Mouse (Mus musculus): ENCODE results near the gene Hipk2.

Hipk2 gene

DNA sequence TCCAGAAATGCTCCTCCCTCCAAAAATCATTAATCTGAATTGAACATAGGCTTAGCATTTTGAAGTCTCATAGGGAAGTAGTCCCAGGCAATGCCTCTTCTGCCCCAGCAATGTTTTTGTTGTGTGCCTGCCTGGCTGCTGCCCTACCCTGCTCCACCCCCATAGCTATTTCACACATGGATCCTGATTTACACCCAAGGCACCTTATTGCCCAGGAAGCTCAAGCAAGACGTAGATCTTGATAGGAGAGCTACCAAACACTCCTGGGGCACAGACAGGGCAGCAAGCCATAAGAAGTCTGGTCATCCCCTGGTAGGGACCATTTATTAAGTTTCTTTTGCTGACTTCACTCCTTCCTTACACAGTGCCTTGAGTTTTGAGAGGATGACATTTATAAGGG lies 88.8 kb downstream of the Hipk2 start:
- DNase-seq: no peak

DNA sequence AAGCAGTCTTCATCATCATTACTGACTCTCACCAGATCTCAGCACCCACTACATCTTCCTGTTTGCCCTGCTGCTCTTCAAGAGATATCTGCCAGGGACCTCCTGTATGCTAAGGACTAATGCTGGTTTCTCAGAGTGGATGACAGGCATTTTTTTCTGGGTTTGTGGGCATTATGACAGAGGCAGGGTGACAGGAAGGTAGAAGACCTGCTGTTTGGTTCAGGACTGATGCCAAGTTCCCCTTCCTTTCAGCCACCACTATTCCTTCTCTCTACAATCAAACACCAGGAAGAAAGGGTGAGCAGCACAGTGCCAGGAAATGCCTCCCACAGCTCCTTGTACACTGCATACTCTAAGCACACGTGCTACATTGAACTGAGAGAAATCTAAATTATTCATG lies 90.2 kb downstream of the Hipk2 start:
- peak; percentile 22 to 48 for DNase-seq

DNA sequence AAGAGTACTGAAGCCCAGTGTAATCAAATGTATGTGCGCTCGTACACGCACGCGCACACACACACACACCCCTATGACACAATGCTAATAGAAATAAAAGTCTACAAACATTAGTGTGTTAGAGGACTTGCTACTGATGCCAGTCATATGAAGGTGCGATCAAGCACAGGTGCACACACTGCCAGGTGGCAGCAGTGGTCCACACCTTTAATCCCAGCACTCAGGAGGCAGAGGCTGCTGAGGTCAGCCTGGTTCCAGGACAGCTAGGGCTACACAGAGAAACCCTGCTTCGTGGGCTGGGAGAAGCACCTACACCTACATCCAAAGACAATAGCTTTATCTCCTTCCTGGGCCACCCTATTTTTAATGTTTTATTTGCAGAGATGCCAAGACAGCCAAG lies 96.6 kb downstream of the Hipk2 start:
- DNase-seq: no peak

- no peak for DNase-seq
These were observed 97.1 kb downstream of the Hipk2 start for GRCm38 (mm10) chr6:38778887-38779286.

GRCm38 (mm10) chr6:38776000-38776584 lies 99.9 kb downstream of the Hipk2 start:
- peak; percentile 32 to 34 for DNase-seq

GRCm38 (mm10) chr6:38772836-38773518 lies 103.0 kb downstream of the Hipk2 start:
- no peak for DNase-seq

GRCm38 (mm10) chr6:38771061-38771667 lies 104.8 kb downstream of the Hipk2 start:
- no peak for DNase-seq

GRCm38 (mm10) chr6:38769627-38770026 lies 106.3 kb downstream of the Hipk2 start:
- DNase-seq: no peak

- no peak for DNase-seq
These were observed 113.2 kb downstream of the Hipk2 start for GRCm38 (mm10) chr6:38762588-38763265.

- no peak for DNase-seq
These were observed 114.0 kb downstream of the Hipk2 start for GRCm38 (mm10) chr6:38762006-38762405.

DNA sequence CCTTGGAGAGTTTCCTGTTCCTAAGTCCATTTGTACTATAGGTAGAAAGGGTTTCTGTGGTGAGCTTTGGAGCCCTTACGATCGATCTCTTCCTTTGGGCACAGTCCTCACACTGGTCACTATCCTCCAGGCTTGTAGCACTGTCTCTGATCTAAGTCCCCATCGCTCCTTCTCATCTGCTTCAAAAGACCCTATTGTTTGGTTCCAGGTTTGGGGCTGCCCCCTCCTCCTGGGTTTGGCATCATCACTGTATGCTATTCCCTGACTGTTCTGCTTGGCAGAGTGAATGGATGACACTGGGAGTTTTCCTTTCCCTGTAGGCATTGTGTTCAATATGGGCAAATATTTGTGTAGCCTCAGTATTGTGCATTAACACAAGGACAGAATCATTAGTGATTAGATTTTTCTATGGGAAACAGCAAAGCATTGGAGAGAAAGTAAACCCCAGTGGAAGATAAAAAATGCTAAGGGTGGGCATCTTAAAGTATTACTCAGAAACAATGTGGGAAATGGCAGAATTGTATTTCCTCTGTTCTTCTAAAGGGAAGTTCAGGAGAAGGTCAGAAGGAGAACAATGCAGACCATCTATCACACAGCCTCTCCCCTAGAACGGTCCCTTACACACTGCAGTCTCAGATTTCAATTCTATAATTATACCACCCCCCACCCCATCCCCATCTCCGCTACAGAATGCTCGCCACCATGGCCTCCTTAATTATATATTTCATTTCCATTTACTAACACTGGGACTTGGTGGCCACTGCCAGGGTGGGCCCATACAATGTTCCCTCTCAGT lies 114.9 kb downstream of the Hipk2 start:
- DNase-seq: no peak

GRCm38 (mm10) chr6:38759922-38760620 lies 115.9 kb downstream of the Hipk2 start:
- DNase-seq: no peak

DNA sequence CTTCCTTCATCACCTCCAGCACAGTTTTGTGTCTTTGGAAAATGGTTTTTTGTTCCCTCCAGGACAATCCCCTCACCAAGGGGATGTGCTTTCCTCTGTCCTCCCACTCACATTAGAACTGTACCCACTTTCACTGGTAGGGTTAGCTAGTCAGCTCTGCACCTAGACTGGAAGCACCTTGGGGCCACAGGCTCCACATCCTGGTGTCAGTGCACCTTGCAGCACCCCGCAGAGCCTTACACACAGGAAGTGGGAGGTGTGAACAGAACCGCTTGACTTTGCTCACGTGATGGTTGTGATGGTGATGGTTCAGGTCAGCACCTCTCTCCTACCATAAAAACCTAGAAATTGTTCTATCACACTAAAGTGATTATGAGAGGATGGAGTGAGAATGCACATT lies 116.8 kb downstream of the Hipk2 start:
- DNase-seq: no peak

- DNase-seq: no peak
These were observed 118.4 kb downstream of the Hipk2 start for GRCm38 (mm10) chr6:38757597-38757996.

DNA sequence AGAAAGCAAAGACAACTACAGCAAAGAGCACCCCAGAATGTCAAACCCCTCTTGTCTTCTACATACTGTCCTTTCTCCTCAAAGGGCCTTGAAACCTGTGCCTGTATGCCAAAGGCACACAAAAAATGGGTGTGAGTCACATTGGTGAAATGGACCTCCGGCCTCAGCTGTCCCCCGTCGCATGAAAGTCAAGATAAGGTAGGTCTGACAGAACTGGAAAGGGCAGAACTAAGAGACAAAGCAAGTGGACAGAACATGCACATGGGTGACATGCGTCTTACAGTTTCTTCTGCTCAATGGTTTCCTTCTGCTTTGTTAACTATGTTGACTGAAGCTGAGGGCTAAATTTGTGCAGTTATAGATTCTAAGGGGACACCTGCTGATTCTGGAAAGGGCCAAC lies 119.0 kb downstream of the Hipk2 start:
- no peak for DNase-seq

DNA sequence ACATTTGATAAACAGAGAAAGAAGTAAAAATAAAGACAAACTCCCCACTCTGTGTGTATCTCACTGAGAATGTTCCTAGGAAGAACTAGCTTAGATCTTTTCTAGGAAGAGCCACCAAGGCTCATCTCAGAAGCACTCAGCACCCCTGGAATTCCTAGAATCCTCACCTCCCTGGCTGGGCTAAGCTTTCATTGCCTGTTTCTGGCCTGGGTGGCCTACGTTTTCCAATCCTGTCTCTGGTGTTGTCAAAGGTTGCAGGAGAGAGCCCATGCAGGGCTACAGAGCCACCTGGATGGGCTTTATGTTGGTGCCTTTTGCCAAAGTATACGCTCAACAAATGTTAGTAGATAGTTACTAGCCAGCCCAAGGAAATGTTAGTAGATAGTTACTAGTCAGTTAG lies 120.0 kb downstream of the Hipk2 start:
- no peak for DNase-seq

DNA sequence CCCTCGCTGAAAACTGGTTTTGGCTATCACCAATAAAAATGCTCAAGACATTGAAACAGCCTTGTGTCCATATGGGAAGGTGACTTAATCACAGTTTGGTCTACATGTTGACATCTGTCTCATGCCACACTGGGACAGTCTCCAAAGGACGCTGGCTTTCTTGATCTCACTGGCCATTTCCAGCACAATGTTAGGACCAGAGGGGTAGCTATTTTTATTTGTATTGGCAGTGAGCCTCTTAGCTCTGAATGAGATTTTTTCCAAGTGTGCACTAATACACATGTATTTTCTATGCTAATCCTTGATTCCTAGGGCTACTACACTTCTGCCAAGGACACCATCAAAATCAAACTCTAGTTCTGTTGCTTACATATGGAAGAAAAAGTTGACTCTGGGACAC lies 120.8 kb downstream of the Hipk2 start:
- no peak for DNase-seq

DNA sequence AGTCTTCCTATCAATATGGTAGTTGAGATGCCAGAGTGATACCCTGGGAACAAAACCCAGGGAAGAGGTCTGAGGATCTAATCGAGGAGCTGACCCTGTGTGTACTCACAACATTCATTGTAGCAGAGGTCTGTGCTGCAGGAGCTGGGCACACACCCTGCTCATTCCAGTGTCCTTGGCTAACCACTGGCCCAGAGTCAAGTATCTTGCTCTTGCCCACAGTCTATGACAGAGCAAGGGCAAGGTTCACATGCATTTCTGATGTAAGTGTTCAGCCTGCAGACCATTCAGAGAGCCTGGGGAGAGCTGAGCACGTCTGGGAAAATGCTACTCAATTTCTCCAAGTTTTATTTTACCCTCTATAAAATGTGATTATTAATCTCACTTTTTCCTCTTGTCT lies 122.2 kb downstream of the Hipk2 start:
- no peak for DNase-seq

DNA sequence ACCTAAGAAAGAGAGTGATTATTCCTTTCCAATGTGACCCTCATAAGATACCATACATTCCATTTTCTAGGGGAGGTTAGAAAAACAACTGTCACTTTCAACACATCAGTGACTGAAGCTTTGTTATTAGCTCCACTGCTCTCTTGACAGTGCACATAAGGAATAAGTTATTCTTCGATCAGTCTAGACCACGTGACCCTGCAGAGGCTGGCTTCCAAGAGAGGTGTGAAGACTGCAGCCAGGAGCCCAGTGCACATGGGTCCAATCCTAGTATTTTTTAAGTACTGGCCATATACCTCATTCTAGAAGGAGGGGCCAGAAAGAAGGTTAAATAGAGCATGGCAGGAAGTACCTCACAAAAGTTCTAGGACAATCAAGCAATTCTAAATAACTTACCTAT lies 122.9 kb downstream of the Hipk2 start:
- DNase-seq: no peak

GRCm38 (mm10) chr6:38752495-38752894 lies 123.5 kb downstream of the Hipk2 start:
- peak in 1 of 2 experiments; percentile 13 for DNase-seq

- no peak for DNase-seq
These were observed 127.9 kb downstream of the Hipk2 start for GRCm38 (mm10) chr6:38748037-38748436.

- DNase-seq: no peak
These were observed 132.6 kb downstream of the Hipk2 start for GRCm38 (mm10) chr6:38743351-38743750.

Measured in cerebellum, postnatal 36 days (tissue).